Mouse (Mus musculus) embryonic fibroblast, embryonic 13.5 days (primary cell): Measurements from ENCODE around the gene Gm1043.

Experiments used
- CTCF ChIP-seq: IDR thresholded peaks from 2 replicates; pipeline ENCODE4 v1.5.1; 2011; ENCODE audit warnings: mild to moderate bottlenecking, control low read depth, low read length, moderate library complexity, borderline replicate concordance; ENCODE audit not compliant: insufficient read depth
- POLR2A ChIP-seq: IDR thresholded peaks from 2 replicates; pipeline ENCODE4 v1.6.1; 2011; ENCODE audit warnings: low read depth, mild to moderate bottlenecking, control low read depth, low read length, moderate library complexity

GRCm38 (mm10) chr5:37238654-37239053 lies 153.5 kb downstream of the Gm1043 start:
- no peak for TF ChIP-seq CTCF
- TF ChIP-seq POLR2A = no peak
